Mouse (Mus musculus) lung, embryonic 15.5 days (tissue): ENCODE data around the gene Mybpc2. TPM values are rescaled to one million over a fixed set of nuclear protein-coding genes. Genes with fewer than 3 reads are reported as not detected.

ENCODE experiments used
- ATAC-seq: fragments of 200-750 bp; cut with Nextera tagmentation; 2 replicates; pipeline ENCODE4 v1.8.0; 2017; ENCODE audit warnings: moderate number of reproducible peaks, borderline replicate concordance; ENCODE audit not compliant: low FRiP score, low TSS enrichment; ENCODE audit errors: extremely low read depth
- H3K27ac ChIP-seq: fragments of 300-500 bp; sonication (generic); 2 replicates; pipeline ENCODE4 v1.5.1; 2015; ENCODE audit warnings: moderate library complexity, mild to moderate bottlenecking, inconsistent platforms
- H3K27me3 ChIP-seq: fragments of 300-500 bp; sonication (generic); 2 replicates; pipeline ENCODE4 v1.6.1; 2015; ENCODE audit warnings: inconsistent platforms
- H3K36me3 ChIP-seq: fragments of 300-500 bp; sonication (generic); 2 replicates; pipeline ENCODE4 v1.6.1; 2015; ENCODE audit warnings: inconsistent platforms
- H3K4me1 ChIP-seq: fragments of 300-500 bp; sonication (generic); 2 replicates; pipeline ENCODE4 v1.6.1; 2015; ENCODE audit warnings: inconsistent platforms
- H3K4me2 ChIP-seq: fragments of 300-500 bp; sonication (generic); 2 replicates; pipeline ENCODE4 v1.6.1; 2015; ENCODE audit warnings: inconsistent platforms, mild to moderate bottlenecking, moderate library complexity
- H3K4me3 ChIP-seq: fragments of 300-500 bp; sonication (generic); 2 replicates; pipeline ENCODE4 v1.5.1; 2015; ENCODE audit warnings: mild to moderate bottlenecking, inconsistent platforms
- H3K9ac ChIP-seq: fragments of 300-500 bp; sonication (generic); 2 replicates; pipeline ENCODE4 v1.6.1; 2015; ENCODE audit warnings: inconsistent platforms
- H3K9me3 ChIP-seq: fragments of 300-500 bp; sonication (generic); 2 replicates; pipeline ENCODE4 v1.6.1; 2016; ENCODE audit warnings: inconsistent platforms
- WGBS: fragments of 180-500 bp; shearing (Covaris S2); methylation state at CpG from one replicate; pipeline ENCODE4 v1.1.7; 2015; 5-methylcytosine and 5-hydroxymethylcytosine counted together
- polyA plus RNA-seq: library from polyadenylated mRNA; unstranded; fragments of >200 nt; fragmentation: Nextera tagmentation; extraction: Ambion mirVana; gene quantifications from 2 replicates; pipeline ENCODE4 v1.2.1, GENCODE M21; 2015

Gene Mybpc2
- polyA plus RNA-seq, 1 experiment from 2014 or later = 0.45 TPM

DNA sequence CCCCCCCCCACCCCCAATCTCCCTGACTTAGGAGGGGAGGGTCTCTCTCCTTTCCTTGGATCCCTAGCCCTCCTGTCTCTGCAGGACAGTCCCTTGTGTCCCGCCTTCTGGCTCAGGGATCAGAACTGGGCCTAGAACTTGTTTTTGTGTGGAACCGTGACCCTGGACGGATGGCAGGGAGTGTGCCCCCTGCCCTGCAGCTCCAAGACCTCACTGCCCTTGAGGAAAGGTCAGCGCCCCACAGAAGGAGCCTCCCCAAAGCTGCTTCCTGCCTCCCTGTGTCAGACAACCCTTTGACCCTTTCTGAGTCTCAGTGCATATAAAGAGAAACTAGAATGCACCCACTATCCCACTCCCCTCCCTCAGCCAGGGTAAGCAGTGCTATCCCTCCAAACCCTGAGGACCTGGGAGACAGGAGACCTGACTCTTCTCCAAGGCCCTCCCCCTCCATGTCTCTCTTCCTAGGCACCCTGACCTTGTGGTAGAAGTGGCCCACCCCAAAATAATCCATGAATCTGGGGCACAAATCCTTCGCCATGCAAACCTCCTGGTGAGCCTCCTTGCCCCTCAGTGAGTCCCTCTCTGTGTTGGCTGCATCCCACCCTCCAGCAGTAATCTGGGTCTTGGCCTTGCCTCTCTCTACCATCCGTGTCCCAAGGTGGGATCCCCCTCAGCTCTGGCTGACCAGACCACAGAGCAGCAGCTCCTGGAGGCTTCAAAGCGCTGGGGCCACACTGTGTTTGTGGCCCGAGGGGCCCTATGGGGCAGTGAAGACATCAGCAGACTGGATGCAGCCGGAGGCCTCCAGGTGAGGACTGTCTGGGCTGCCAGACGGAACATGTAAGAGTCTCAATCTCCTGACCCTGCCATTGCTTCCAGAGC is 58.2 kb downstream of the Mybpc2 start:
- WGBS = 70% methylated on average over 10 of the region's 10 CpGs
- Histone ChIP-seq H3K27ac (no peak overlapping the region), H3K9me3 (no peaks in the 10 kb centered on the region), H3K4me2 (no peak overlapping the region), H3K4me3 (no peak overlapping the region), H3K9ac (no peak overlapping the region), H3K36me3 (no peaks in the 10 kb centered on the region), H3K27me3 (peaks cover 40% of the 10 kb centered on the region), H3K4me1 (peaks cover 41% of the 10 kb centered on the region)
- ATAC-seq = no peak

DNA sequence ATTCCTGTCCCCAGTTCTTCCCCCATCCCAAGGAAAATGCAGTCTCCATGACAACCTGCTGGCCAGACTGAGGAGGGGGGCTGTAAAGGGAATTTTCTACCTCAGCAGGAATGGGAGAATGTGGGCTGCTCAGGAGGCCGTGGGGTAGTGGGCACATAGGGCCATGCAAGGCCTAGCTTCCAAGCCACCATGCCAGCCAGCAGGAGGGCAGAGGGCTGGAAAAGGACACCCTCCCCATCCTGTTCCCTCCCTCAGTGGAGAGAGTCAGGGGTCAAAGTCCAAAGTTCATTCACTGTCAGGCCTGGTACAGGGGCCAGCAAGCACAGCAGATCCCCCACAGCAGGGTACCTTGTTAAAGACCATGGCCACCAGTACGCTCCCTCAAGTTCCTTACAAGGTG is 59.3 kb downstream of the Mybpc2 start, which contains the start of gene Aspdh:
TSS of gene Aspdh (plus strand) at position 281 of the 400 bp plus-strand sequence.
- Histone ChIP-seq H3K27ac (no peak within 1 kb of the TSS), H3K9ac (no peak within 1 kb of the TSS), H3K27me3 (peaks cover 52% of the 10 kb centered on the region), H3K36me3 (no peaks in the 10 kb centered on the region), H3K4me1 (peaks cover 30% of the 10 kb centered on the region), H3K4me2 (no peak within 1 kb of the TSS), H3K9me3 (no peaks in the 10 kb centered on the region), H3K4me3 (no peak within 1 kb of the TSS)
- WGBS = 67% methylated on average over 2 of the region's 2 CpGs
- no peak for ATAC-seq

DNA sequence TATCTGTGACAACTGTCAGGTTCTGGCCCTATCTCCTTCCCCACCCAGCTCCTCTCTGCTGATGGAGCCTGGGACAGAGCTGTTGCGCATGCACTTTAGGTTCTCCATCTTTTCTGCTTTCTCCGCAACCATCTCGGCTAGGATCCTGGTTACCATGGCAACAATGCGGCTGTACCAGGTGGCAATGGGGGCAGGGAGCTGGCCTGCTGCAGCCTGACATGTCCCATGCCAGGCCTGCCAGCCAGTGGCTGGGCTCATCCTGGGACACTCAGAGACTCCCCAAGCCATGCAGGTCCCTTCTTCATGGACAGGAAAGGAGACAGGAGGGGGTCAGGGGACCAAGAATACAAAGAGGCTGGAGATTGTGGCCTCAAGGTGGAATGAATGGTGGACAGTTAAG is 59.9 kb downstream of the Mybpc2 start:
- H3K9ac ChIP-seq = no peak overlapping the region
- no peak for ATAC-seq
- H3K4me1 ChIP-seq = peaks cover 24% of the 10 kb centered on the region
- H3K27ac ChIP-seq = no peak overlapping the region
- H3K36me3 ChIP-seq = no peaks in the 10 kb centered on the region
- peaks cover 58% of the 10 kb centered on the region for H3K27me3 ChIP-seq
- no peak overlapping the region for H3K4me2 ChIP-seq
- no peaks in the 10 kb centered on the region for H3K9me3 ChIP-seq
- WGBS = 26% methylated on average over 4 of the region's 4 CpGs
- no peak overlapping the region for H3K4me3 ChIP-seq

DNA sequence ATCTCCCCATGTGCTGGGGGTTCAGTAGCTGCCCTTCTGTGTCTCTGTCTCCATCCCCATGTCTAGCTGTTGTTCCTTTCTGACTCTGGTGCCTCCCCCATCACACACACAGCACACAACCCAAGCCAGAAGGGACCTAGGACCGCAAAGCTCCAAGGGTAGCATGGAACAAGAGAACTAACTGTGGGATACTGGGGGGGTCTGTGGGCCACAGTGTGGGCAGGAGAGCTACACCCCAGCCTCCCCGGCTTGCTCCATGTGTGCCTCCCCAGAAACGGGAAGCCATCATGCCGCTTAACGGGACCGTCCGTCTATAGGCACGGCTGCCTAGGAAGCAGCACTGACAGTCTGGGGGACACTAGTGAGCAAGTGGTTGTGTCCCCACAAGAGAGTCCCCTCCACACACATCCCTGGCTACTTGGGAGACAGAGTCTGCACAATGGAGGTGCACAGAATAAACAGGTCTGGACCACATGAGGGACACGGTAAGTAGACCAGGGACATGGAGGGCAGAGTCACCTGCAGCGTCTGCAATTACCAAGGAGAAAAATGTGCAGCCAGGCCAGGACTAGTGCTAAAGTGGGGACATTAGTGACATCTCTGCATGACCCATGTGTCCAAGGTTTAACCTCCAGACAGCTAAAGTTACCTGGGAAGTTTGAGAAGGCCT is 60.8 kb downstream of the Mybpc2 start:
- WGBS = 81% methylated on average over 10 of the region's 10 CpGs
- peaks cover 61% of the 10 kb centered on the region for H3K27me3 ChIP-seq
- H3K4me3 ChIP-seq = no peak overlapping the region
- no peak overlapping the region for H3K4me2 ChIP-seq
- no peaks in the 10 kb centered on the region for H3K36me3 ChIP-seq
- H3K27ac ChIP-seq = no peak overlapping the region
- no peak overlapping the region for H3K9ac ChIP-seq
- ATAC-seq = no peak
- peaks cover 16% of the 10 kb centered on the region for H3K4me1 ChIP-seq
- no peaks in the 10 kb centered on the region for H3K9me3 ChIP-seq

DNA sequence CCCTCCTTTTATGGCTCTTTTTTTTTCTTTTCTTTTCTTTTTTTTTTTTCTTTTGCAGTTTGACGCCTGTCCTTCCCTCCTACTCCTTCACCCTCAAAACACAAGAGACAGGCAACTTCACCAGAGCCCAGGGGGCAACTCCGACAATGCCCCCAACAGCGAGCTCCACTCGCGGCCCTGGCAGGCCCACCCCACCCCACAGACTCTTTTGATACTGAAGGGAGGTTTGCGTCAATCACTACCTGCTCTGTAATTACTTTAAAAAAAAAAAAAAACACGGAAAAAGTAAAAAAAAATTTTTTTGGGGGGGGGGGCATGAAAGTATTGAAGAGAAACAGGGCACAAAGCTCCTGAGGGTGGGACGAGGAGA is 61.4 kb downstream of the Mybpc2 start:
- H3K27me3 ChIP-seq = peaks cover 61% of the 10 kb centered on the region
- H3K4me3 ChIP-seq = no peak overlapping the region
- no peak overlapping the region for H3K9ac ChIP-seq

DNA sequence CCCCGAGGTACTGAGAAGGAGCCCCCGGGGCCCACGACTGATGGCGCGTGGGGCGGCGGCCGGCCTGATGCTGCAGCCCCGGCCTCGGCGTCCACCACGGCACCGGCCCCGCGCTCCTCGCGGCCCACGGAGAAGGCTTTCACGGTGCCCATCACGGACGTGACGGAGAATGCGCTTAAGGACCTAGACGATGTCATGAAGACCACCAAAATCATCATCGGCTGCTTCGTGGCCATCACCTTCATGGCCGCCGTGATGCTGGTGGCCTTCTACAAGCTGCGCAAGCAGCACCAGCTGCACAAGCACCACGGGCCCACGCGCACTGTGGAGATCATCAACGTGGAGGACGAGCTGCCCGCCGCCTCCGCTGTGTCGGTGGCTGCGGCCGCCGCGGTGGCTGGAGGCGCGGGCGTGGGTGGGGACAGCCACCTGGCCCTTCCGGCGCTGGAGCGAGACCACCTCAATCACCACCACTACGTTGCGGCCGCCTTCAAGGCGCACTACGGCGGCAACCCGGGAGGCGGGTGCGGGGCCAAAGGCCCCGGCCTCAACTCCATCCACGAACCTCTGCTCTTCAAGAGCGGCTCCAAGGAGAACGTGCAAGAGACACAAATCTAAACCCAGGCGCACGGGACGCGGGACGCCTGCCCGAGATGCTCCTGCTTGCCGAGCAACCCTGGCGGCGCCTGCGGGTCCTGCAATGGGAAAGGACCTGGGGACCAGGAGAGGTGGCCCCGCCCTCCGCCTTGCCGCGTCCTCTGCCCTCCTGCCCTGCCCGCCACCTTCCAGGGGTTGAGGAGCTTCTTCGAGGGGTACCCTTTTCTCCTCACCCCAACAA is 62.0 kb downstream of the Mybpc2 start:
- H3K27me3 ChIP-seq = peaks cover 61% of the 10 kb centered on the region
- H3K4me1 ChIP-seq = peaks cover 10% of the 10 kb centered on the region
- no peak overlapping the region for H3K9ac ChIP-seq

More for the DNA sequence above, 61.4 kb downstream of the Mybpc2 start:
- no peaks in the 10 kb centered on the region for H3K9me3 ChIP-seq
- no peaks in the 10 kb centered on the region for H3K36me3 ChIP-seq
- H3K4me2 ChIP-seq = peak overlapping the region; percentile 42
- 27% methylated on average over 8 of the region's 8 CpGs for WGBS
- ATAC-seq = no peak
- no peak overlapping the region for H3K27ac ChIP-seq
- peaks cover 12% of the 10 kb centered on the region for H3K4me1 ChIP-seq

DNA sequence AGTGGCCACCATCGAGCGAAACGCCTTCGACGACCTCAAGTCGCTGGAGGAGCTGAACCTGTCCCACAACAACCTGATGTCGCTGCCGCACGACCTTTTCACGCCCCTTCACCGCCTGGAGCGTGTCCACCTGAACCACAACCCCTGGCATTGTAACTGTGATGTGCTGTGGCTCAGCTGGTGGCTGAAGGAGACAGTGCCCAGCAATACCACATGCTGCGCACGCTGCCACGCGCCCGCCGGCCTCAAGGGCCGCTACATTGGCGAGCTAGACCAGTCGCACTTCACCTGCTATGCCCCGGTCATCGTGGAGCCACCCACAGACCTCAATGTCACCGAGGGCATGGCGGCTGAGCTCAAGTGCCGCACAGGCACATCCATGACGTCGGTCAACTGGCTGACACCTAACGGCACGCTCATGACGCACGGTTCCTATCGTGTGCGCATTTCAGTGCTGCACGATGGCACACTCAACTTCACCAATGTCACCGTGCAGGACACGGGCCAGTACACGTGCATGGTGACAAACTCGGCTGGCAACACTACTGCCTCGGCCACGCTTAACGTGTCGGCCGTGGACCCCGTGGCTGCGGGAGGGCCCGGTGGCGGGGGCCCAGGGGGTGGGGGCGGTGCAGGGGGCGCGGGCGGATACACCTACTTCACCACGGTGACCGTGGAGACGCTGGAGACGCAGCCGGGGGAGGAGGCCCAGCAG is 62.8 kb downstream of the Mybpc2 start:
- peaks cover 6% of the 10 kb centered on the region; the same call in 1 of the 2 replicates for H3K4me1 ChIP-seq
- H3K4me3 ChIP-seq = no peak overlapping the region
- no peak overlapping the region for H3K4me2 ChIP-seq
- 47% methylated on average over 57 of the region's 57 CpGs for whole genome bisulfite sequencing
- no peak overlapping the region for H3K9ac ChIP-seq
- no peak for ATAC-seq
- H3K27me3 ChIP-seq = peaks cover 61% of the 10 kb centered on the region
- H3K27ac ChIP-seq = no peak overlapping the region
- H3K36me3 ChIP-seq = no peaks in the 10 kb centered on the region
- H3K9me3 ChIP-seq = no peaks in the 10 kb centered on the region

More for the DNA sequence above, 62.0 kb downstream of the Mybpc2 start:
- Histone ChIP-seq H3K27ac (no peak overlapping the region), H3K4me2 (peak overlapping the region; percentile 42), H3K9me3 (no peaks in the 10 kb centered on the region), H3K4me3 (peak overlapping the region; percentile 17), H3K36me3 (no peaks in the 10 kb centered on the region)
- no peak for ATAC-seq
- WGBS = 16% methylated on average over 76 of the region's 77 CpGs

DNA sequence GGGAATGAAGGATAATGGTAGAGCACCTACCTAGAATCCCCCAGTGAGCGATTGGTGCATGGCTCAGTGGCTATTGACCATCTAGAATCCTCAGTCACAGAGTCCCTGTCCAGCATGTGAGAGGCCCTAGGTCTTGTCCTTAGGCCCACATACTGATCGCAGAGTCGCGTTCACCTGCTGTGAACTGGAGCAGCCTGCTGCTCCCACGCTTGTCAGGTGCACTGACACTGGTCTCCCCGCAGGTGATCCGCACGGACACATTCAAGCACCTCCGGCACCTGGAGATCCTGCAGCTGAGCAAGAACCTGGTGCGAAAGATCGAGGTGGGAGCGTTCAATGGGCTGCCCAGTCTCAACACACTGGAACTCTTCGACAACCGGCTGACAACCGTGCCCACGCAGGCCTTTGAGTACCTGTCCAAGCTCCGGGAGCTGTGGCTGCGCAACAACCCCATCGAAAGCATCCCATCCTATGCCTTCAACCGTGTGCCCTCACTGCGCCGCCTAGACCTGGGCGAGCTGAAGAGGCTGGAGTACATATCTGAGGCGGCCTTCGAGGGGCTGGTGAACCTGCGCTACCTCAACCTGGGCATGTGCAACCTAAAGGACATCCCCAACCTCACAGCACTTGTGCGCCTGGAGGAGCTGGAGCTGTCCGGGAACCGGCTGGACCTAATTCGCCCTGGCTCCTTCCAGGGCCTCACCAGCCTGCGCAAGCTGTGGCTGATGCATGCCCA is 63.5 kb downstream of the Mybpc2 start:
- no peak overlapping the region for H3K4me2 ChIP-seq
- 69% methylated on average over 31 of the region's 31 CpGs for WGBS
- peaks cover 61% of the 10 kb centered on the region for H3K27me3 ChIP-seq
- H3K9me3 ChIP-seq = no peaks in the 10 kb centered on the region
- no peak overlapping the region for H3K4me3 ChIP-seq
- H3K36me3 ChIP-seq = no peaks in the 10 kb centered on the region
- H3K9ac ChIP-seq = no peak overlapping the region
- H3K27ac ChIP-seq = no peak overlapping the region
- peaks cover 6% of the 10 kb centered on the region; the same call in 1 of the 2 replicates for H3K4me1 ChIP-seq
- ATAC-seq = no peak

DNA sequence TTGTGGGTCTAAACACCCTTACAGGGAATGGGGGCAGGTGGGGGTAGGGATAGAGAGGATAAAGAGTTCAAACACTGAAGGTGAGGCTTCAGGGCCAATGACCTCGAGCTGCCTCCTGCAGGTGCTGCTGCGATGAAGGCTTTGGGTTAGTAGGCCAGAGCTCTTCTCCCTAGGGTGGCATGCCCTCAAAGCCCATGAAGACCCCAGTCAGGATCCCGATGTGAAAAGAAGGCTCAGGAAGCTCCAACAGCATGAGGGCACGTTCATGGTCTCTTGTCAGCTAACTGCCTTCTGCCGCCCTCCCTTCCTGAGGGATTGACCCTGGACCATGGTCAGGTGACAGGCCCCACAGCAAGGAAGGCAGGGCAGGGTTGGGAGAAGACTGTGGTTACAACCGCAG is 64.4 kb downstream of the Mybpc2 start:
- Histone ChIP-seq H3K9ac (no peak overlapping the region), H3K4me2 (no peak overlapping the region), H3K36me3 (no peaks in the 10 kb centered on the region), H3K4me1 (peaks cover 6% of the 10 kb centered on the region; the same call in 1 of the 2 replicates), H3K27me3 (peaks cover 58% of the 10 kb centered on the region), H3K9me3 (no peaks in the 10 kb centered on the region), H3K27ac (no peak overlapping the region), H3K4me3 (no peak overlapping the region)
- WGBS = 71% methylated on average over 6 of the region's 6 CpGs
- no peak for ATAC-seq

DNA sequence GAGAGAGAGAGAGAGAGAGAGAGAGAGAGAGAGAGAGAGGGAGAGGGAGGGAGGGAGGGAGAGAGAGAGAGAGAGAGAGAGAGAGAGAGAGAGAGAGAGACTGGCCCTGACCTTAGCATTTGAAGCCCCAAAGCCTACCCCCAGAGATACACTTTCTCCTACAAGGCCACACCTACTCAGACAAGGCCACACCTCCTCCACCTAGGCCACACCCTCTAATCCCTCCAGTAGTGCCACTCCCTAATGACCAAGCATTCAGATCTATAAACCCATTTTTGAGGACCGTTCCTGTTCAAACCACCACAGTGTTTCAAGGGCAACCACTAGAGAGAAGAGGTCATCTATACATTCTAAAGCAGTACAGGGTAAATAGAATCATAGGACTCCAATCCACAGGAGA is 68.2 kb downstream of the Mybpc2 start:
- Histone ChIP-seq H3K36me3 (no peaks in the 10 kb centered on the region), H3K27me3 (peaks cover 22% of the 10 kb centered on the region), H3K4me2 (no peak overlapping the region), H3K4me1 (no peaks in the 10 kb centered on the region), H3K9me3 (no peaks in the 10 kb centered on the region), H3K27ac (no peak overlapping the region), H3K9ac (no peak overlapping the region), H3K4me3 (no peak overlapping the region)
- 94% methylated on average over 1 of the region's 1 CpGs for WGBS
- no peak for ATAC-seq

DNA sequence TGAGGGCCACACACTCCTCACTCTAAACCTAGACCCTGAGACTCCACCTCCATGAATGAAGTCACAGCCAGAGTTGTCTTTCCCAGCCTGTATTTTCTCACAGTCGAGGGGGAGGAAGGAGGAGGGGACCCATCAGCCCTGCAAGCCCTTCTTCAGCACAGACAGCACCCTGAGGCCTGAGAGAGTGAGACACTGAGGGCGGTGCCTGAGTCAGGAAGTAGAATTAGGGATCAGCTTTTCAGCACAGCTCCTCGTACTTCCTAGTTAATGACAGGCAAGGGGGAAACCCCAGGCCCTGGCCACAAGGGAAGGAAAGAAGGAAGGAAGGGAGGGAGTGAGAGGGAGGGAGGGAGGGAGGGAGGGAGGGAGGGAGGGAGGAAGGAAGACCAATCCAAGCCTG is 71.2 kb downstream of the Mybpc2 start:
- H3K27me3 ChIP-seq = no peaks in the 10 kb centered on the region
- H3K4me3 ChIP-seq = no peak overlapping the region
- WGBS = 6% methylated on average over 3 of the region's 3 CpGs
- no peak for ATAC-seq
- no peaks in the 10 kb centered on the region for H3K9me3 ChIP-seq
- no peaks in the 10 kb centered on the region for H3K36me3 ChIP-seq
- H3K4me1 ChIP-seq = no peaks in the 10 kb centered on the region
- H3K9ac ChIP-seq = no peak overlapping the region
- no peak overlapping the region for H3K27ac ChIP-seq
- no peak overlapping the region for H3K4me2 ChIP-seq
